Mouse (Mus musculus): ENCODE results near the gene Bub1b.

The Bub1b gene

GRCm38 (mm10) chr2:118597673-118598568 lies at the start of gene Bub1b:
Gene Bub1b (plus strand): TSS chr2:118598211.
- peak; percentile 88 to 89 for DNase-seq (ENCODE audit: low spot score in 2 of 2)

- DNase-seq (ENCODE audit: low spot score in 2 of 2) = peak; percentile 32 to 45
Observed at GRCm38 (mm10) chr2:118548421-118549221, 49.4 kb upstream of the Bub1b start.

GRCm38 (mm10) chr2:118549507-118550473 lies 48.2 kb upstream of the Bub1b start, which contains the start of gene Bmf:
Gene Bmf (minus strand): TSS chr2:118549687.
- DNase-seq (ENCODE audit: low spot score in 2 of 2) = peak; percentile 70 to 78

GRCm38 (mm10) chr2:118551606-118552005 lies 46.4 kb upstream of the Bub1b start:
- DNase-seq (ENCODE audit: low spot score in 2 of 2) = no peak

- DNase-seq (ENCODE audit: low spot score in 2 of 2) = peak; percentile 69 to 70
Observed at GRCm38 (mm10) chr2:118554356-118554990, 43.5 kb upstream of the Bub1b start.

- DNase-seq (ENCODE audit: low spot score in 2 of 2) = no peak
Observed at GRCm38 (mm10) chr2:118558426-118558825, 39.6 kb upstream of the Bub1b start.

- no peak for DNase-seq (ENCODE audit: low spot score in 2 of 2)
Observed at GRCm38 (mm10) chr2:118562015-118562414, 36.0 kb upstream of the Bub1b start.

- no peak for DNase-seq (ENCODE audit: low spot score in 2 of 2)
Observed at GRCm38 (mm10) chr2:118562431-118562830, 35.6 kb upstream of the Bub1b start.

GRCm38 (mm10) chr2:118567179-118567578 lies 30.8 kb upstream of the Bub1b start:
- DNase-seq (ENCODE audit: low spot score in 2 of 2) = no peak

- DNase-seq (ENCODE audit: low spot score in 2 of 2) = no peak
Observed at GRCm38 (mm10) chr2:118570939-118571338, 27.1 kb upstream of the Bub1b start.

- DNase-seq (ENCODE audit: low spot score in 2 of 2) = no peak
Observed at GRCm38 (mm10) chr2:118572183-118572836, 25.7 kb upstream of the Bub1b start.

GRCm38 (mm10) chr2:118573135-118573534 lies 24.9 kb upstream of the Bub1b start:
- DNase-seq (ENCODE audit: low spot score in 2 of 2) = no peak

GRCm38 (mm10) chr2:118586013-118586412 lies 12.0 kb upstream of the Bub1b start:
- DNase-seq (ENCODE audit: low spot score in 2 of 2) = no peak

- no peak for DNase-seq (ENCODE audit: low spot score in 2 of 2)
Observed at GRCm38 (mm10) chr2:118587686-118588085, 10.3 kb upstream of the Bub1b start.

GRCm38 (mm10) chr2:118591083-118591482 lies 6.9 kb upstream of the Bub1b start:
- no peak for DNase-seq (ENCODE audit: low spot score in 2 of 2)

- no peak for DNase-seq (ENCODE audit: low spot score in 2 of 2)
Observed at GRCm38 (mm10) chr2:118599087-118599486, 1.1 kb downstream of the Bub1b start.

- DNase-seq (ENCODE audit: low spot score in 2 of 2) = no peak
Observed at GRCm38 (mm10) chr2:118601599-118602263, 3.7 kb downstream of the Bub1b start.

- DNase-seq (ENCODE audit: low spot score in 2 of 2) = no peak
Observed at GRCm38 (mm10) chr2:118604091-118604490, 6.1 kb downstream of the Bub1b start.

- DNase-seq (ENCODE audit: low spot score in 2 of 2) = peak; percentile 27 to 58
Observed at GRCm38 (mm10) chr2:118606032-118606431, 8.0 kb downstream of the Bub1b start.

- no peak for DNase-seq (ENCODE audit: low spot score in 2 of 2)
Observed at GRCm38 (mm10) chr2:118606976-118607375, 9.0 kb downstream of the Bub1b start.

Data from thymus, postnatal 10 days (tissue).